Mouse (Mus musculus) adrenal gland, adult 2 months (tissue): Measurements from ENCODE around the gene Arhgef40. TPM values are rescaled to one million over a fixed set of nuclear protein-coding genes. Genes with fewer than 3 reads are reported as not detected.

Experiments used
- DNase-seq: peaks from one replicate; pipeline ENCODE4 v3.0.0; 2021
- polyA plus RNA-seq: library from polyadenylated mRNA; depleted of rRNA; stranded (reverse); fragments of >200 nt; gene quantifications from 2 replicates; pipeline ENCODE4 v1.2.3, GENCODE M21; 2012
- total RNA-seq, 2 experiments: library from RNA; stranded (reverse); gene quantifications; 2 replicates each; pipeline ENCODE4 v1.2.3; 2021

The Arhgef40 gene
- total and polyA plus RNA-seq, 3 experiments: 39.7 to 107 (median 56.9) TPM

- no peak for DNase-seq
Measured at GRCm38 (mm10) chr14:52003981-52004495, 19.5 kb downstream of the Arhgef40 start.

GRCm38 (mm10) chr14:52005141-52005540 lies 20.6 kb downstream of the Arhgef40 start:
- no peak for DNase-seq

GRCm38 (mm10) chr14:52005616-52006015 lies 21.1 kb downstream of the Arhgef40 start:
- no peak for DNase-seq

GRCm38 (mm10) chr14:52006241-52006640 lies 21.7 kb downstream of the Arhgef40 start:
- DNase-seq: no peak

GRCm38 (mm10) chr14:52006771-52007170 lies 22.3 kb downstream of the Arhgef40 start:
- DNase-seq: no peak

- peak; percentile 92 for DNase-seq
Measured at GRCm38 (mm10) chr14:52008321-52009203, 24.0 kb downstream of the Arhgef40 start.

- DNase-seq: no peak
Measured at GRCm38 (mm10) chr14:52009361-52009760, 24.8 kb downstream of the Arhgef40 start.

- no peak for DNase-seq
Measured at GRCm38 (mm10) chr14:52009841-52010240, 25.3 kb downstream of the Arhgef40 start.

- no peak for DNase-seq
Measured at GRCm38 (mm10) chr14:52010446-52011111, 26.1 kb downstream of the Arhgef40 start.

- no peak for DNase-seq
Measured at GRCm38 (mm10) chr14:52011683-52012082, 27.2 kb downstream of the Arhgef40 start.

- DNase-seq: no peak
Measured at GRCm38 (mm10) chr14:52012085-52012484, 27.6 kb downstream of the Arhgef40 start.

- DNase-seq: no peak
Measured at GRCm38 (mm10) chr14:52012553-52012952, 28.0 kb downstream of the Arhgef40 start.

GRCm38 (mm10) chr14:52013021-52013610 lies 28.6 kb downstream of the Arhgef40 start:
- DNase-seq: no peak

GRCm38 (mm10) chr14:52013771-52014219 lies 29.3 kb downstream of the Arhgef40 start:
- DNase-seq: peak; percentile 70

- DNase-seq: no peak
Measured at GRCm38 (mm10) chr14:52014271-52014760, 29.8 kb downstream of the Arhgef40 start.

GRCm38 (mm10) chr14:52014761-52015311 lies 30.3 kb downstream of the Arhgef40 start:
- peak; percentile 79 for DNase-seq

- DNase-seq: peak; percentile 38
Measured at GRCm38 (mm10) chr14:52015445-52016100, 31.1 kb downstream of the Arhgef40 start, which contains the start of gene Tmem253. Gene Tmem253 (plus strand): TSS chr14:52015658.

- no peak for DNase-seq
Measured at GRCm38 (mm10) chr14:52016625-52017405, 32.3 kb downstream of the Arhgef40 start.

- DNase-seq: no peak
Measured at GRCm38 (mm10) chr14:52017662-52018061, 33.1 kb downstream of the Arhgef40 start.
